Comparison of ENCODE assay signal across 21 mouse cellular contexts in the genomic region with DNA sequence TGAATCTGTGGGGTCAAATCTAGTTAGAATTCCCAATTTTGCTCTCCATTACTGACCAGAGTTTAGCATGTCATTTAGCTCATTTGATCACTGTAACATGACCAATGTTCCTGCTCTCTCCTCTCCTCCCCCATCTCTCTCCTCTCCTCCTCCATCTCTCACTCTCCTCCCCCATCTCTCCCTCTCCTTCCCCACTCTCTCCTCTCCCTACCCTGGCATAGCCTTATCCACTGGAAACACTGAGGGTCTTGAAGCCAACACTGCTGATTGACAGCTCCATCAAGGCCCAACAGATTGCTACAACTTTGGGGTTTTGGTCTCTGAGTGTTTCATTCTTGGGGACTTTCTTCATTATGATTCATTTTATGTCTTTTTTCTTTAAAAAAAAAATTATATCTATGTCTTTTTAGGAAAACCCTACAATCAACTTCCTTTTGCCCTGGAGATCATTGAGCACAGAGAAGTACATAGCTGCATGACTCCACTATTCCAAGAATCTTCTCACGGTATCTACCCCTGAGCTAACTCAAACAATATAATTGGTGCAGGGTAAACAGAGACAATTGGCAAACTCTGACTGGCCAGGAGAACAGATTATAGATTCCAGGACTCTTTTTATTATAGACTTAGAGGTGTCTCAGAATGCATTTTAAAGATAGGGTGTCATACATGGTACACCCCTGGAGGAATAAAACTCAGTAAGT. TPM values are rescaled to one million over a fixed set of nuclear protein-coding genes. Genes with fewer than 3 reads are reported as not detected.
"Had no signal": no experiment of that assay in that cellular context is flagged by ENCODE, and none has a peak within 500 bp of the region (broad histone marks: within the 10 kb centered on the region; RNA-seq: fewer than 3 reads in every experiment).

No protein-coding gene starts in this region.

- H3K4me1 ChIP-seq: intestine, embryonic 15.5 days; kidney, embryonic 15.5 days; limb, embryonic 15.5 days; lung, embryonic 15.5 days; midbrain, embryonic 13.5 days had no signal

- H3K9ac ChIP-seq: intestine, embryonic 15.5 days; kidney, embryonic 15.5 days; limb, embryonic 15.5 days; lung, embryonic 15.5 days; midbrain, embryonic 13.5 days had no signal

- H3K27ac ChIP-seq: intestine, embryonic 15.5 days; kidney, embryonic 15.5 days; limb, embryonic 15.5 days; lung, embryonic 15.5 days; macrophage; midbrain, embryonic 13.5 days had no signal

- H3K4me2 ChIP-seq: intestine, embryonic 15.5 days; kidney, embryonic 15.5 days; limb, embryonic 15.5 days; lung, embryonic 15.5 days; midbrain, embryonic 13.5 days had no signal

- H3K36me3 ChIP-seq: intestine, embryonic 15.5 days; kidney, embryonic 15.5 days; limb, embryonic 15.5 days; lung, embryonic 15.5 days; midbrain, embryonic 13.5 days had no signal

- H3K4me3 ChIP-seq: intestine, embryonic 15.5 days; kidney, embryonic 15.5 days; limb, embryonic 15.5 days; lung, embryonic 15.5 days; midbrain, embryonic 13.5 days had no signal

- ATAC-seq: midbrain, embryonic 13.5 days had no signal

- H3K9me3 ChIP-seq: intestine, embryonic 15.5 days; kidney, embryonic 15.5 days; limb, embryonic 15.5 days; lung, embryonic 15.5 days; midbrain, embryonic 13.5 days had no signal

- H3K27me3 ChIP-seq: intestine, embryonic 15.5 days; kidney, embryonic 15.5 days; limb, embryonic 15.5 days; lung, embryonic 15.5 days; midbrain, embryonic 13.5 days had no signal

- DNase-seq: kidney, postnatal 36 days; layer of hippocampus, adult 9-11 months; layer of hippocampus, postnatal 36 days; lung, postnatal 14 days; right cerebral cortex, adult 18-20 months; right cerebral cortex, postnatal 25 days; thymus, adult 18-20 months; thymus, postnatal 36 days had no signal

RNA-seq across cellular contexts. Expression of a gene that starts 21.7 kb away (rescaled TPM):
- total RNA-seq: layer of hippocampus, adult 18-20 months; left cerebral cortex, adult 8-10 months had no signal
- polyA plus RNA-seq: limb, embryonic 11.5 days; limb, embryonic 15.5 days; lung, embryonic 15.5 days; macrophage; midbrain, embryonic 13.5 days; midbrain, postnatal 0 days; neural tube, embryonic 14.5 days had no signal

RNA-seq across cellular contexts. Expression of a gene that starts 44.0 kb away (rescaled TPM):
- total RNA-seq: layer of hippocampus, adult 18-20 months; layer of hippocampus, postnatal 36 days; left cerebral cortex, adult 8-10 months; left cerebral cortex, postnatal 25 days; midbrain, postnatal 0 days had no signal
- polyA plus RNA-seq: intestine, embryonic 15.5 days; limb, embryonic 11.5 days; limb, embryonic 15.5 days; lung, embryonic 15.5 days; macrophage; midbrain, embryonic 13.5 days; midbrain, postnatal 0 days; neural tube, embryonic 14.5 days; small intestine, adult 2 months had no signal

RNA-seq across cellular contexts. Expression of a gene that starts 54.4 kb away (rescaled TPM):
- total RNA-seq: midbrain, postnatal 0 days had no signal
- polyA plus RNA-seq: limb, embryonic 15.5 days; lung, embryonic 15.5 days; macrophage; midbrain, embryonic 13.5 days; midbrain, postnatal 0 days; neural tube, embryonic 14.5 days had no signal
